In the genomic region with DNA sequence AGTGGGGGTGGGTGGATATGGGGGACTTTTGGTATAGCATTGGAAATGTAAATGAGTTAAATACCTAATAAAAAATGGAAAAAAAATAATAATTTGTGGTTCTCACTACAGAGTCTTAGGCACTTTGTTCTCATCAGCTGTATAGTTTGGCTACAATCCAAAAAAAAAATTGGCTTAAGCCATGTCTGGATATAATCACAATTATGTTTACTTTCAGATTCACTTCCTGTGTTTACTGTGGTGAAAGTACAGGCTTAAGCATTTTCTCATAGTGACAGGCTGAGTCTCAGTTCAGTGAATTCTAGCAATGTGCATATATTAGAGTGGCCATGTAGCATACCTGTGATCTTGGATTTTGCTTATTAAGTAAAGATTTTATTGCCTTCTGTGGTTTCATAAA, we compare ENCODE assay signal across 28 mouse cellular contexts.
DNase-seq lines count a peak whose midpoint lies in the region; ATAC-seq lines count a peak whose summit lies in the region.
"Had no signal": no experiment of that assay in that cellular context is flagged by ENCODE, and none has a peak within 500 bp of the region (broad histone marks: within the 10 kb centered on the region; RNA-seq: fewer than 3 reads in every experiment).

No protein-coding gene starts in this region.

- no peak overlapping the region for H3K4me2 ChIP-seq in kidney, embryonic 15.5 days
- no peak overlapping the region for H3K4me2 ChIP-seq in lung, embryonic 15.5 days
- no peak overlapping the region for H3K4me2 ChIP-seq in embryonic facial prominence, embryonic 14.5 days (ENCODE audit: low read depth, low read length)
- H3K4me2 ChIP-seq in stomach, embryonic 15.5 days, result no peak overlapping the region
- H3K4me2 ChIP-seq: heart, embryonic 12.5 days; hindbrain, embryonic 13.5 days; limb, embryonic 15.5 days; liver, embryonic 15.5 days; midbrain, embryonic 13.5 days had no signal

- DNase-seq in kidney, postnatal 10 days, result no peak
- no peak for DNase-seq in lung, postnatal 10 days
- peak; percentile 27 for DNase-seq in embryonic facial prominence, embryonic 14.5 days (ENCODE audit: low spot score)
- no peak for DNase-seq in right cerebral cortex, postnatal 10 days (ENCODE audit: low spot score in 2 of 2)
- DNase-seq in thymus, postnatal 4 days, result no peak
- DNase-seq: adrenal gland, postnatal 14 days; cerebellum, adult 11-12 months; cerebellum, postnatal 10 days; gastrocnemius, adult 2 months; heart, adult 2 months; heart, postnatal 4 days; kidney, adult 8-10 months; lung, postnatal 14 days; right cerebral cortex, postnatal 14 days; thymus, adult 2 months; thymus, postnatal 36 days had no signal

- no peak overlapping the region for H3K4me3 ChIP-seq in kidney, embryonic 15.5 days (replicated peaks)
- H3K4me3 ChIP-seq in lung, embryonic 15.5 days, result no peak overlapping the region
- H3K4me3 ChIP-seq in embryonic facial prominence, embryonic 14.5 days (ENCODE audit: low read depth, low read length), result no peak overlapping the region
- H3K4me3 ChIP-seq in stomach, embryonic 15.5 days (replicated peaks), result no peak overlapping the region
- H3K4me3 ChIP-seq: gastrocnemius, adult 2 months; heart, adult 2 months; heart, embryonic 12.5 days; hindbrain, embryonic 13.5 days; limb, embryonic 10.5 days; limb, embryonic 15.5 days; liver, embryonic 15.5 days; midbrain, embryonic 13.5 days had no signal

- no peak overlapping the region for H3K27ac ChIP-seq in kidney, embryonic 15.5 days
- H3K27ac ChIP-seq in lung, embryonic 15.5 days, result no peak overlapping the region
- no peak overlapping the region for H3K27ac ChIP-seq in embryonic facial prominence, embryonic 14.5 days (replicated peaks; ENCODE audit: low read depth, low read length)
- no peak overlapping the region for H3K27ac ChIP-seq in stomach, embryonic 15.5 days
- H3K27ac ChIP-seq: gastrocnemius, adult 2 months; heart, adult 2 months; hindbrain, embryonic 13.5 days; limb, embryonic 10.5 days; limb, embryonic 15.5 days; liver, embryonic 15.5 days; midbrain, embryonic 13.5 days had no signal

- ATAC-seq in kidney, embryonic 15.5 days (replicated peaks; ENCODE audit: low FRiP score), result peak; percentile 76
- ATAC-seq in lung, embryonic 15.5 days (ENCODE audit: borderline replicate concordance, extremely low read depth, low FRiP score, low TSS enrichment), result peak; percentile 75; the same call in 1 of the 2 replicates
- ATAC-seq in embryonic facial prominence, embryonic 14.5 days (ENCODE audit: low read depth), result no peak
- ATAC-seq in stomach, embryonic 15.5 days (ENCODE audit: insufficient read depth, low FRiP score, low read depth), result peak; percentile 78; the same call in 1 of the 2 replicates
- ATAC-seq: CD4-positive, CD25-positive, alpha-beta regulatory T cell, adult 4 months; forebrain, embryonic 16.5 days; inflammation-experienced regulatory T-cells, adult 6 months; midbrain, embryonic 13.5 days had no signal

- no peaks in the 10 kb centered on the region for H3K9me3 ChIP-seq in kidney, embryonic 15.5 days (replicated peaks)
- no peaks in the 10 kb centered on the region for H3K9me3 ChIP-seq in lung, embryonic 15.5 days
- no peaks in the 10 kb centered on the region for H3K9me3 ChIP-seq in embryonic facial prominence, embryonic 14.5 days (ENCODE audit: control insufficient read depth, low read length)
- no peaks in the 10 kb centered on the region for H3K9me3 ChIP-seq in stomach, embryonic 15.5 days
- H3K9me3 ChIP-seq: heart, embryonic 12.5 days; hindbrain, embryonic 13.5 days; limb, embryonic 10.5 days; limb, embryonic 15.5 days; liver, embryonic 15.5 days; midbrain, embryonic 13.5 days had no signal

- H3K27me3 ChIP-seq in kidney, embryonic 15.5 days, result no peaks in the 10 kb centered on the region
- no peaks in the 10 kb centered on the region for H3K27me3 ChIP-seq in lung, embryonic 15.5 days
- no peaks in the 10 kb centered on the region for H3K27me3 ChIP-seq in embryonic facial prominence, embryonic 14.5 days (replicated peaks; ENCODE audit: control insufficient read depth, insufficient read depth, low read length)
- no peaks in the 10 kb centered on the region for H3K27me3 ChIP-seq in stomach, embryonic 15.5 days (replicated peaks)
- H3K27me3 ChIP-seq: heart, embryonic 12.5 days; hindbrain, embryonic 13.5 days; limb, embryonic 15.5 days; liver, embryonic 15.5 days; midbrain, embryonic 13.5 days had no signal

- no peak overlapping the region for H3K9ac ChIP-seq in kidney, embryonic 15.5 days
- no peak overlapping the region for H3K9ac ChIP-seq in lung, embryonic 15.5 days
- H3K9ac ChIP-seq in embryonic facial prominence, embryonic 14.5 days (ENCODE audit: low read depth, low read length), result no peak overlapping the region
- no peak overlapping the region for H3K9ac ChIP-seq in stomach, embryonic 15.5 days
- H3K9ac ChIP-seq: heart, embryonic 12.5 days; hindbrain, embryonic 13.5 days; limb, embryonic 15.5 days; liver, embryonic 15.5 days; midbrain, embryonic 13.5 days had no signal

- H3K4me1 ChIP-seq in kidney, embryonic 15.5 days, result no peaks in the 10 kb centered on the region
- H3K4me1 ChIP-seq in lung, embryonic 15.5 days, result no peaks in the 10 kb centered on the region
- no peaks in the 10 kb centered on the region for H3K4me1 ChIP-seq in embryonic facial prominence, embryonic 14.5 days (ENCODE audit: control insufficient read depth, insufficient read depth, low read length)
- no peaks in the 10 kb centered on the region for H3K4me1 ChIP-seq in stomach, embryonic 15.5 days
- H3K4me1 ChIP-seq: heart, embryonic 12.5 days; hindbrain, embryonic 13.5 days; limb, embryonic 10.5 days; limb, embryonic 15.5 days; liver, embryonic 15.5 days; midbrain, embryonic 13.5 days had no signal

- no peaks in the 10 kb centered on the region for H3K36me3 ChIP-seq in kidney, embryonic 15.5 days
- no peaks in the 10 kb centered on the region for H3K36me3 ChIP-seq in lung, embryonic 15.5 days
- H3K36me3 ChIP-seq in embryonic facial prominence, embryonic 14.5 days (ENCODE audit: control insufficient read depth, insufficient read depth, low read length), result no peaks in the 10 kb centered on the region
- H3K36me3 ChIP-seq in stomach, embryonic 15.5 days, result no peaks in the 10 kb centered on the region
- H3K36me3 ChIP-seq: heart, embryonic 12.5 days; hindbrain, embryonic 13.5 days; limb, embryonic 10.5 days; limb, embryonic 15.5 days; liver, embryonic 15.5 days; midbrain, embryonic 13.5 days had no signal
